Mouse (Mus musculus): ENCODE data around the gene Acbd5. TPM values are rescaled to one million over a fixed set of nuclear protein-coding genes. Genes with fewer than 3 reads are reported as not detected.

Acbd5 gene
- polyA plus RNA-seq, 1 experiment from 2014 or later: 32.9 TPM

GRCm38 (mm10) chr2:23155777-23156607 lies 88.0 kb downstream of the Acbd5 start, which contains the start of the genes Mastl and Yme1l1:
Gene Mastl (minus strand): TSS chr2:23156024.
Gene Yme1l1 (plus strand): TSS chr2:23156369.
- Histone ChIP-seq H3K36me3 (ENCODE audit: control insufficient read depth, insufficient read depth, low read length) (no peaks in the 10 kb centered on the region), H3K4me1 (replicated peaks; ENCODE audit: control insufficient read depth, insufficient read depth) (peaks cover 3% of the 10 kb centered on the region; the same call in 1 of the 2 replicates), H3K27me3 (ENCODE audit: control insufficient read depth, insufficient read depth, low read length) (no peaks in the 10 kb centered on the region), H3K9ac (ENCODE audit: low read length) (peak within 1 kb of the TSS; percentile 81), H3K27ac (replicated peaks) (peak within 1 kb of the TSS; percentile 100), H3K4me3 (ENCODE audit: low read depth, low read length) (peak within 1 kb of the TSS; percentile 75), H3K4me2 (replicated peaks; ENCODE audit: low read depth) (peak within 1 kb of the TSS; percentile 88), H3K9me3 (ENCODE audit: control insufficient read depth, low read length) (no peaks in the 10 kb centered on the region)
- 1% methylated on average over 61 of the region's 61 CpGs for WGBS
- ATAC-seq (ENCODE audit: low FRiP score, low TSS enrichment): peak; percentile 99
- TF ChIP-seq EP300 (optimal IDR thresholded peaks at IDR 0.05) (peak; percentile 76), CTCF (IDR thresholded peaks at IDR 0.05; ENCODE audit: low read depth) (peak; percentile 47)
- DNase-seq (ENCODE audit: low spot score): peak; percentile 98

- DNase-seq (ENCODE audit: low spot score) (no peak), ATAC-seq (ENCODE audit: low FRiP score, low TSS enrichment) (peak; percentile 10)
- H3K36me3 ChIP-seq (ENCODE audit: control insufficient read depth, insufficient read depth, low read length): no peaks in the 10 kb centered on the region
- peak overlapping the region; percentile 100 for H3K27ac ChIP-seq (replicated peaks)
- H3K4me1 ChIP-seq (replicated peaks; ENCODE audit: control insufficient read depth, insufficient read depth): peaks cover 3% of the 10 kb centered on the region; the same call in 1 of the 2 replicates
- H3K27me3 ChIP-seq (ENCODE audit: control insufficient read depth, insufficient read depth, low read length): no peaks in the 10 kb centered on the region
- WGBS: 0% methylated on average over 17 of the region's 17 CpGs
- peak overlapping the region; percentile 66 for H3K4me2 ChIP-seq (replicated peaks; ENCODE audit: low read depth)
- no peak for TF ChIP-seq CTCF (IDR thresholded peaks at IDR 0.05; ENCODE audit: low read depth)
- TF ChIP-seq EP300 (optimal IDR thresholded peaks at IDR 0.05): no peak
- no peaks in the 10 kb centered on the region for H3K9me3 ChIP-seq (ENCODE audit: control insufficient read depth, low read length)
- H3K9ac ChIP-seq (ENCODE audit: low read length): peak overlapping the region; percentile 81
- H3K4me3 ChIP-seq (ENCODE audit: low read depth, low read length): peak overlapping the region; percentile 75
These were observed 88.7 kb downstream of the Acbd5 start for GRCm38 (mm10) chr2:23156608-23157081.

Other genes starting within 250 kb of the Acbd5 start
- 12.3 and 13.1 TPM in 2 replicates for gene Pdss1, start 172.6 kb upstream of the Acbd5 start, polyA plus RNA-seq (2015; fragmentation: Nextera tagmentation; extraction: Ambion mirVana)
- gene Abi1, start 27.9 kb upstream of the Acbd5 start, polyA plus RNA-seq (2015; fragmentation: Nextera tagmentation; extraction: Ambion mirVana): 40.7 and 42.4 TPM in 2 replicates
- 2.3 and 3.0 TPM in 2 replicates for gene Mastl, start 87.9 kb downstream of the Acbd5 start, polyA plus RNA-seq (2015; fragmentation: Nextera tagmentation; extraction: Ambion mirVana)
- 42.0 and 44.9 TPM in 2 replicates for gene Yme1l1, start 88.2 kb downstream of the Acbd5 start, polyA plus RNA-seq (2015; fragmentation: Nextera tagmentation; extraction: Ambion mirVana)
- 0.06 TPM in 1 of 2 replicates, not detected in the other for gene 4931423N10Rik, start 139.3 kb downstream of the Acbd5 start, polyA plus RNA-seq (2015; fragmentation: Nextera tagmentation; extraction: Ambion mirVana)